ENCODE assay signal across 26 mouse cellular contexts in the genomic region with DNA sequence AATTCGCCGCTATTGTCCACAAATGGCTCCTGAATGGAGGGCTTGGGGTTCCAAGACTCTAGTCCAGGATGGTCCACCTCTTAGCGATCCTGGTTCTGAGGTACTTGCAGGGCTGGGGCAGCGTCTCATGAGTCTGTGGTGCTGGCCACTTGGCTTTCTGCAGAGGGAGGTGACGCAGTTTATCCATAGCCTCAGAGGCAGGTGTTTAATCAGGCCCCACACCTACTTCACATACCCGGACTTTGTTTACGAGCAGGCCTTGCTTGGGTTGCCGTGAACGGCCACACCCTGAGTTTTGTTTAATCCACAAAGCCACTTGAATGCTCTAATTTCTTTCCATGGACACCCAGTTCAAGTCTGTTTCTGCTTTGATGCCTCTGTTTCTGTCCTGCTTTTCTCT. TPM values are rescaled to one million over a fixed set of nuclear protein-coding genes. Genes with fewer than 3 reads are reported as not detected.
DNase-seq lines count a peak whose midpoint lies in the region; ATAC-seq and TF ChIP-seq lines count a peak whose summit lies in the region.
"Had no signal": no experiment of that assay in that cellular context is flagged by ENCODE, and none has a peak within 500 bp of the region (broad histone marks: within the 10 kb centered on the region; RNA-seq: fewer than 3 reads in every experiment).

No protein-coding gene starts in this region.

- H3K4me2 ChIP-seq in intestine, postnatal 0 days (replicated peaks; ENCODE audit: low read depth), result no peak overlapping the region
- no peak overlapping the region for H3K4me2 ChIP-seq in intestine, embryonic 16.5 days (ENCODE audit: low read depth, low read length)
- no peak overlapping the region for H3K4me2 ChIP-seq in stomach, postnatal 0 days (replicated peaks; ENCODE audit: low read depth)
- H3K4me2 ChIP-seq: embryonic facial prominence, embryonic 12.5 days; embryonic facial prominence, embryonic 15.5 days; heart, embryonic 11.5 days; hindbrain, embryonic 14.5 days had no signal

- H3K27ac ChIP-seq in intestine, postnatal 0 days (ENCODE audit: low read depth, low read length), result no peak overlapping the region
- no peak overlapping the region for H3K27ac ChIP-seq in intestine, embryonic 16.5 days (ENCODE audit: low read length)
- H3K27ac ChIP-seq in stomach, postnatal 0 days (replicated peaks), result no peak overlapping the region
- H3K27ac ChIP-seq: embryonic facial prominence, embryonic 12.5 days; embryonic facial prominence, embryonic 15.5 days; gastrocnemius, adult 2 months; hindbrain, embryonic 14.5 days; hindbrain, postnatal 0 days had no signal

- no peak overlapping the region for H3K4me3 ChIP-seq in intestine, postnatal 0 days (ENCODE audit: low read depth, low read length)
- no peak overlapping the region for H3K4me3 ChIP-seq in intestine, embryonic 16.5 days (ENCODE audit: low read length)
- no peak overlapping the region for H3K4me3 ChIP-seq in lung, adult 2 months (replicated peaks; ENCODE audit: extremely low read depth, low read depth, low read length)
- no peak overlapping the region for H3K4me3 ChIP-seq in stomach, postnatal 0 days (ENCODE audit: low read depth, low read length)
- H3K4me3 ChIP-seq: embryonic facial prominence, embryonic 12.5 days; embryonic facial prominence, embryonic 15.5 days; gastrocnemius, adult 2 months had no signal

- H3K4me1 ChIP-seq in intestine, postnatal 0 days (replicated peaks; ENCODE audit: control insufficient read depth, insufficient read depth, low read length), result no peaks in the 10 kb centered on the region
- H3K4me1 ChIP-seq in intestine, embryonic 16.5 days (ENCODE audit: control insufficient read depth, insufficient read depth, low read length), result no peaks in the 10 kb centered on the region
- no peaks in the 10 kb centered on the region for H3K4me1 ChIP-seq in lung, adult 2 months (ENCODE audit: control insufficient read depth, insufficient read depth, low read length)
- no peaks in the 10 kb centered on the region for H3K4me1 ChIP-seq in stomach, postnatal 0 days (replicated peaks; ENCODE audit: control insufficient read depth, insufficient read depth)
- H3K4me1 ChIP-seq: embryonic facial prominence, embryonic 12.5 days; embryonic facial prominence, embryonic 15.5 days had no signal

- TF ChIP-seq EP300 in stomach, postnatal 0 days (optimal IDR thresholded peaks at IDR 0.05), result no peak

- no peaks in the 10 kb centered on the region for H3K27me3 ChIP-seq in intestine, postnatal 0 days (replicated peaks; ENCODE audit: control insufficient read depth, insufficient read depth, low read length)
- H3K27me3 ChIP-seq in intestine, embryonic 16.5 days (replicated peaks; ENCODE audit: control insufficient read depth, insufficient read depth, low read length), result no peaks in the 10 kb centered on the region
- no peaks in the 10 kb centered on the region for H3K27me3 ChIP-seq in stomach, postnatal 0 days (ENCODE audit: control insufficient read depth, insufficient read depth, low read length)
- H3K27me3 ChIP-seq: embryonic facial prominence, embryonic 12.5 days; embryonic facial prominence, embryonic 15.5 days had no signal

- WGBS in intestine, postnatal 0 days, result 61% methylated on average over 9 of the region's 9 CpGs
- WGBS in intestine, embryonic 16.5 days, result 67% methylated on average over 9 of the region's 9 CpGs
- 71% methylated on average over 9 of the region's 9 CpGs for WGBS in lung, adult 2 months
- WGBS in stomach, postnatal 0 days, result 55% methylated on average over 9 of the region's 9 CpGs

- 0 out of 2 replicates have a peak, but pooled peaks have one; percentile 36 for ATAC-seq in intestine, postnatal 0 days
- ATAC-seq in intestine, embryonic 16.5 days, result no peak
- peak; percentile 65; the same call in 1 of the 2 replicates for ATAC-seq in stomach, postnatal 0 days (ENCODE audit: low FRiP score, low TSS enrichment)
- ATAC-seq: forebrain, embryonic 14.5 days; forebrain, postnatal 0 days; hindbrain, postnatal 0 days had no signal

- TF ChIP-seq CTCF in intestine, postnatal 0 days (IDR thresholded peaks at IDR 0.05; ENCODE audit: low read depth), result no peak
- no peak for TF ChIP-seq CTCF in lung, adult 2 months (IDR thresholded peaks at IDR 0.05; ENCODE audit: insufficient read depth, low read length)
- TF ChIP-seq CTCF in stomach, postnatal 0 days (IDR thresholded peaks at IDR 0.05; ENCODE audit: low read depth), result no peak

- H3K9me3 ChIP-seq in intestine, postnatal 0 days (ENCODE audit: control insufficient read depth), result no peaks in the 10 kb centered on the region
- no peaks in the 10 kb centered on the region for H3K9me3 ChIP-seq in intestine, embryonic 16.5 days (ENCODE audit: control insufficient read depth, low read length)
- no peaks in the 10 kb centered on the region for H3K9me3 ChIP-seq in stomach, postnatal 0 days (ENCODE audit: control insufficient read depth, low read length)
- H3K9me3 ChIP-seq: embryonic facial prominence, embryonic 12.5 days; embryonic facial prominence, embryonic 15.5 days had no signal

- no peak for TF ChIP-seq POLR2A in lung, adult 2 months (IDR thresholded peaks at IDR 0.05; ENCODE audit: borderline replicate concordance, extremely low read depth, low read depth, low read length)

- DNase-seq in lung, postnatal 25 days (ENCODE audit: low spot score), result peak; percentile 24
- no peak for DNase-seq in lung, adult 2 months
- DNase-seq in R1 (ENCODE audit: low read depth, low spot score), result peak; percentile 20
- DNase-seq in stomach, postnatal 0 days (ENCODE audit: low spot score), result peak; percentile 31
- DNase-seq in layer of hippocampus, adult 18-20 months (ENCODE audit: low spot score in 2 of 2), result no peak
- DNase-seq in left cerebral cortex, adult 18-20 months (ENCODE audit: low spot score in 2 of 2), result no peak
- DNase-seq: adrenal gland, adult 2 months; adrenal gland, postnatal 14 days; cerebellum, adult 11 months; cerebellum, adult 2 months; cerebellum, adult 9-11 months; cerebellum, postnatal 25 days; forebrain, postnatal 0 days; gastrocnemius, adult 2 months; gastrocnemius, postnatal 14 days; heart, postnatal 36 days had no signal

- H3K36me3 ChIP-seq in intestine, postnatal 0 days (ENCODE audit: control insufficient read depth, insufficient read depth), result no peaks in the 10 kb centered on the region
- no peaks in the 10 kb centered on the region for H3K36me3 ChIP-seq in intestine, embryonic 16.5 days (ENCODE audit: control insufficient read depth, insufficient read depth, low read length)
- H3K36me3 ChIP-seq in stomach, postnatal 0 days (ENCODE audit: control insufficient read depth, insufficient read depth, low read length), result no peaks in the 10 kb centered on the region
- H3K36me3 ChIP-seq: embryonic facial prominence, embryonic 12.5 days; embryonic facial prominence, embryonic 15.5 days had no signal

- H3K9ac ChIP-seq in intestine, postnatal 0 days (ENCODE audit: low read depth, low read length), result no peak overlapping the region
- no peak overlapping the region for H3K9ac ChIP-seq in intestine, embryonic 16.5 days (ENCODE audit: low read depth, low read length)
- no peak overlapping the region for H3K9ac ChIP-seq in stomach, postnatal 0 days (ENCODE audit: low read length)
- H3K9ac ChIP-seq: embryonic facial prominence, embryonic 12.5 days; embryonic facial prominence, embryonic 15.5 days; forebrain, postnatal 0 days; hindbrain, embryonic 14.5 days had no signal

RNA-seq across cellular contexts. Expression of gene Adra2a, which starts 37.4 kb away (rescaled TPM):
- polyA plus RNA-seq in intestine, postnatal 0 days (2015; fragmentation: Nextera tagmentation; extraction: Ambion mirVana), result 1.2 and 1.3 TPM in 2 replicates
- polyA plus RNA-seq in intestine, embryonic 16.5 days (2015; fragmentation: Nextera tagmentation; extraction: Ambion mirVana), result 0.79 and 0.84 TPM in 2 replicates
- polyA plus RNA-seq in lung, adult 2 months (2012; rRNA removed), result 1.4 and 1.6 TPM in 2 replicates
- polyA plus RNA-seq in stomach, postnatal 0 days (2015; fragmentation: Nextera tagmentation; extraction: Ambion mirVana), result 0.16 and 0.18 TPM in 2 replicates
- 10 to 100 TPM; 12.4 to 13.4 TPM for total RNA-seq in layer of hippocampus, adult 18-20 months (2021)
- total RNA-seq in left cerebral cortex, adult 18-20 months (2021), result 10 to 100 TPM; 15.6 to 18.7 TPM
- polyA plus RNA-seq: heart, embryonic 14.5 days; heart, postnatal 0 days had no signal

Comparison
In these comparisons a context has a peak if more than half of its experiments do, and no peak if none do; other contexts are left out.
1. DNase-seq: peak in lung, postnatal 25 days (single experiment), R1 (single experiment) and stomach, postnatal 0 days (single experiment); none in lung, adult 2 months (single experiment), layer of hippocampus, adult 18-20 months (0 of 2) and left cerebral cortex, adult 18-20 months (0 of 2).